Mouse (Mus musculus) CH12.LX (cell line): ENCODE data around the gene Ankrd39. TPM values are rescaled to one million over a fixed set of nuclear protein-coding genes. Genes with fewer than 3 reads are reported as not detected.
"Not testable (repeated sequence)": the region's sequence is repeated elsewhere in the genome, so short reads cannot be mapped to it uniquely, and the experiment has no call there.

Source experiments
- DNase-seq: peaks from one replicate; pipeline ENCODE4 v3.0.0-alpha.2; 2013; ENCODE audit errors: extremely low read depth
- H3K27ac ChIP-seq: 2 replicates; pipeline ENCODE4 v1.5.1; 2012; ENCODE audit warnings: low read depth, mild to moderate bottlenecking, control low read depth, moderate library complexity; ENCODE audit not compliant: insufficient read depth
- H3K27me3 ChIP-seq: replicated peaks from 2 replicates; pipeline ENCODE3; 2012; ENCODE audit warnings: inconsistent platforms
- H3K36me3 ChIP-seq, 2 experiments: replicated peaks in 1 of 2; 2 replicates each; pipeline versions ENCODE3 to v1.6.1; 2012; ENCODE audit warnings: inconsistent platforms in 1 of 2, low read length in 1 of 2, mild to moderate bottlenecking in 1 of 2, mixed read lengths in 1 of 2, moderate library complexity in 1 of 2; ENCODE audit not compliant: control insufficient read depth in 1 of 2, insufficient read depth in 1 of 2
- H3K4me1 ChIP-seq, 2 experiments: 2 replicates each; pipeline ENCODE4 v1.6.1; 2012; ENCODE audit warnings: inconsistent platforms in 1 of 2, moderate library complexity in 1 of 2; ENCODE audit not compliant: insufficient read depth in 2 of 2, control insufficient read depth in 1 of 2
- H3K4me2 ChIP-seq: 2 replicates; pipeline ENCODE4 v1.6.1; 2012; ENCODE audit warnings: low read depth, mild to moderate bottlenecking, control low read depth; ENCODE audit not compliant: poor library complexity, insufficient read depth, severe bottlenecking
- H3K4me3 ChIP-seq, 3 experiments: fragments of 150-350 bp in 1 of 3; sonication (generic) in 1 of 3; replicated peaks in 1 of 3; 2 replicates each; pipeline versions ENCODE3 to v1.5.1; 2011 to 2012; ENCODE audit warnings: low read depth in 2 of 3, low read length in 2 of 3, mild to moderate bottlenecking in 2 of 3, moderate library complexity in 2 of 3, control low read depth in 1 of 3, improper control_type of control experiment in 1 of 3, inconsistent platforms in 1 of 3, mixed read lengths in 1 of 3; ENCODE audit not compliant: poor library complexity in 1 of 3
- H3K79me2 ChIP-seq: replicated peaks from 2 replicates; pipeline ENCODE4 v1.6.1; 2012; ENCODE audit warnings: mild to moderate bottlenecking, moderate library complexity; ENCODE audit not compliant: control insufficient read depth, poor library complexity, insufficient read depth, severe bottlenecking; ENCODE audit errors: extremely low read depth
- H3K9ac ChIP-seq: 2 replicates; pipeline ENCODE4 v1.6.1; 2012; ENCODE audit warnings: low read depth, mild to moderate bottlenecking, control low read depth, moderate library complexity; ENCODE audit not compliant: insufficient read depth
- H3K9me3 ChIP-seq: replicated peaks from 2 replicates; pipeline ENCODE3; 2012; ENCODE audit warnings: low read length, inconsistent platforms, mixed read lengths
- BHLHE40 ChIP-seq: IDR thresholded peaks from 2 replicates; pipeline ENCODE4 v1.6.1; 2011; ENCODE audit warnings: mild to moderate bottlenecking, low read depth, low read length, improper control_type of control experiment
- CHD1 ChIP-seq: IDR thresholded peaks from 2 replicates; pipeline ENCODE4 v1.6.1; 2012; ENCODE audit warnings: low read depth, low read length, improper control_type of control experiment, inconsistent platforms
- CTCF ChIP-seq, 2 experiments: IDR thresholded peaks in 1 of 2; conservative IDR thresholded peaks in 1 of 2; 2 replicates each; pipeline ENCODE4 v1.5.1; 2011 to 2012; ENCODE audit warnings: low read depth in 2 of 2, low read length in 2 of 2, improper control_type of control experiment in 1 of 2, inconsistent platforms in 1 of 2, mild to moderate bottlenecking in 1 of 2, moderate library complexity in 1 of 2
- GABPA ChIP-seq: IDR thresholded peaks from 2 replicates; pipeline ENCODE4 v1.6.1; 2012; ENCODE audit warnings: low read depth, low read length, improper control_type of control experiment, inconsistent platforms; ENCODE audit not compliant: insufficient replicate concordance
- JUND ChIP-seq: conservative IDR thresholded peaks from 2 replicates; pipeline ENCODE4 v1.6.1; 2011; ENCODE audit warnings: low read depth, low read length, improper control_type of control experiment
- MAFK ChIP-seq: IDR thresholded peaks from 2 replicates; pipeline ENCODE4 v1.6.1; 2011; ENCODE audit warnings: low read length, improper control_type of control experiment; ENCODE audit not compliant: insufficient replicate concordance
- MAX ChIP-seq: IDR thresholded peaks from 2 replicates; pipeline ENCODE4 v1.6.1; 2011; ENCODE audit warnings: low read length, improper control_type of control experiment
- MEF2A ChIP-seq: IDR thresholded peaks from 2 replicates; pipeline ENCODE4 v1.6.1; 2014; ENCODE audit warnings: low read depth, mild to moderate bottlenecking, inconsistent platforms, low read length, improper control_type of control experiment, borderline replicate concordance
- MXI1 ChIP-seq: IDR thresholded peaks from 2 replicates; pipeline ENCODE4 v1.6.1; 2011; ENCODE audit warnings: mild to moderate bottlenecking, low read depth, low read length, improper control_type of control experiment
- MYC ChIP-seq: IDR thresholded peaks from 2 replicates; pipeline ENCODE4 v1.6.1; 2011; ENCODE audit warnings: low read depth, mild to moderate bottlenecking, improper control_type of control experiment, low read length
- NELFE ChIP-seq: IDR thresholded peaks from 2 replicates; pipeline ENCODE4 v1.6.1; 2011; ENCODE audit warnings: low read depth, low read length, improper control_type of control experiment
- NRF1 ChIP-seq: IDR thresholded peaks from 2 replicates; pipeline ENCODE4 v1.6.1; 2014; ENCODE audit warnings: low read depth, mild to moderate bottlenecking, inconsistent platforms, low read length, improper control_type of control experiment, moderate library complexity
- SIN3A ChIP-seq: IDR thresholded peaks from 2 replicates; pipeline ENCODE4 v1.6.1; 2012; ENCODE audit warnings: low read length, improper control_type of control experiment, inconsistent platforms
- TCF12 ChIP-seq: IDR thresholded peaks from 2 replicates; pipeline ENCODE4 v1.6.1; 2014; ENCODE audit warnings: low read depth, mild to moderate bottlenecking, inconsistent platforms, low read length, improper control_type of control experiment
- ZMIZ1 ChIP-seq: IDR thresholded peaks from 2 replicates; pipeline ENCODE4 v1.6.1; 2012; ENCODE audit warnings: low read depth, mild to moderate bottlenecking, inconsistent platforms, low read length, improper control_type of control experiment
- dilution Hi-C: fragments of 300-500 bp; cut with MboI; formaldehyde crosslinking; loops from 2 replicates; pipeline ENCODE4 v1.14.3; 2020; ENCODE audit warnings: low sequenced_read_pairs; ENCODE audit not compliant: extremely low pct_unique_long_range_greater_than_20kb, extremely low pct_ligation_motif_present
- in situ Hi-C: fragments of 300-500 bp; cut with MboI; formaldehyde crosslinking; loops from 3 replicates; pipeline ENCODE4 v1.14.3; 2019; ENCODE audit warnings: low sequenced_read_pairs, low pct_ligation_motif_present, low pct_unique_long_range_greater_than_20kb, mixed read lengths
- polyA plus RNA-seq: library from polyadenylated mRNA; unstranded; fragments of >175 nt; gene quantifications from 2 replicates; pipeline ENCODE4 v1.2.1, GENCODE M21; 2012; ENCODE audit warnings: low read depth; ENCODE audit not compliant: insufficient read length
- total RNA-seq, 2 experiments: library from RNA; depleted of rRNA; stranded (reverse); fragments of 300-350 nt in 1 of 2; fragments of >200 nt in 1 of 2; gene quantifications; 2 replicates each; pipeline ENCODE4 v1.2.3; 2012 to 2014

Gene Ankrd39
- total and polyA plus RNA-seq, 3 experiments, result 4.3 to 14.8 (median 11.6) TPM

DNA sequence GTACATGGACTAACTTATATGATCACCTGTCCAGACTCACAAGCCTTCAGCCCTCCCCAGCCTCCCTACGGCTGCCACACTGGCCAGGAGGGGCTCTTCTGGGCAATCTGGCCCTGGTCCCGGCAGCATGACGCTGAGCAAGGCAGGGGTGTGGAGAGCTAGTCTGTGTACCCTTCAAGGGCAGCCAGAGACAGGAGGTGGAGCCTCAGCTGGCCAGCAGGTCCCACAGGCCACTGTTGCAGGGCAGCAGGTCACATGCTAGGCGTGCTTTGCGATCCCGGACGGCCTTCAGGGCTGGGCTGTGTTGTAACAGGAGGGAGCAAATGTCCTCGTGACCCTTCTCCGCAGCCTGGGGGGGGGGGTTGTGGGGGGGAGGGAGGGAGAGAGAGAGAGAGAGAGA, 8.1 kb downstream of the Ankrd39 start, which contains the start of gene Gm42417:
TSS of gene Gm42417 (minus strand) at position 244 of the 400 bp plus-strand sequence.
- H3K4me2 ChIP-seq, result no peak within 1 kb of the TSS
- no peak within 1 kb of the TSS for H3K27ac ChIP-seq
- no peaks in the 10 kb centered on the region for H3K9me3 ChIP-seq
- TF ChIP-seq SIN3A, result no peak
- no peak for TF ChIP-seq NELFE
- TF ChIP-seq MEF2A, result no peak
- no peak for TF ChIP-seq MXI1
- no peak for TF ChIP-seq TCF12
- no peak for TF ChIP-seq MYC
- TF ChIP-seq BHLHE40, result no peak
- TF ChIP-seq MAX, result no peak
- H3K4me1 ChIP-seq, result no peaks in the 10 kb centered on the region
- in situ Hi-C loops, result no loop called here
- H3K27me3 ChIP-seq, result no peaks in the 10 kb centered on the region
- dilution Hi-C loops, result no loop called here
- no peaks in the 10 kb centered on the region for H3K79me2 ChIP-seq
- H3K4me3 ChIP-seq, result no peak within 1 kb of the TSS
- DNase-seq, result no peak
- peaks cover 50 to 89% of the 10 kb centered on the region in 2 experiments for H3K36me3 ChIP-seq
- no peak within 1 kb of the TSS for H3K9ac ChIP-seq

DNA sequence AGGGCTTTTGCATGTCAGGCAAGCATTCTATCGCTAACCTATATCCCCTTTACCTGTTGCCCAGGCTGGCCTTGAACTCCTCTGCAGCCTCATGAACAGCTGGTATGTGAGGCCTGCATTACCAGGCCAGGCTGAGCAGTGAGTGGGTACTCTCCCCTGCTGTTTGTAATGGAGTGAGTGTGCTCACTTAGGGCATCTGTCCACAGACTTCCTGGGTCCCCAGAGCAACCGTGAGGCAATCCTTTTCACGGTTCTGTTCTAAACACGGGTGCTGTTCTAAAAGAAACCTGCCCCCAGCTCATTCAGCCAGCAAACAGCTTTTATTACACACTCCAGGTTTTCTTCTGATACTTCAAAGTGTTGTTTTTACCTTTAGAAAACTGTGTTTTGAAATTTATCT, 8.5 kb downstream of the Ankrd39 start:
- in situ Hi-C loops, result no loop called here

DNA sequence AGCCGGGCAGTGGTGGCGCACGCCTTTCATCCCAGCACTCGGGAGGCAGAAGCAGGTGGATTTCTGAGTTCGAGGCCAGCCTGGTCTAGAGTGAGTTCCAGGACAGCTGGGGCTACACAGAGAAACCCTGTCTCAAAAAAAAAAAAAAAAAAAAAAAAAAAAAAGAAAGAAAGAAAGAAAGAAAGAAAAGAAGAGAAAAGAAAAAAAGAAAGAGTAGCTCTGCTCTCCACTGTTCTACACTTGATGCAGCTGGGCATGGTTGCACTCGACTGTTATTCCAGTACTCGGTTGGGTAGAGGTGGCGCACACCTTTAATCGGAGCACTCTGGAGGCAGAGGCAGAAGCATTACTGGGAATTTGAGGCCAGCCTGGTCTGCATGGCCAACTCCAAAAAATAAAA, 10.5 kb downstream of the Ankrd39 start, which contains the start of gene Ankrd23:
TSS of gene Ankrd23 (minus strand) at position 101 of the 400 bp plus-strand sequence.
- H3K9me3 ChIP-seq, in situ Hi-C loops, H3K4me3 ChIP-seq, H3K27ac ChIP-seq, dilution Hi-C loops, H3K79me2 ChIP-seq, H3K9ac ChIP-seq, H3K4me1 ChIP-seq, DNase-seq, H3K27me3 ChIP-seq, H3K4me2 ChIP-seq: not testable (repeated sequence)
- H3K36me3 ChIP-seq, result peaks cover 51 to 87% of the 10 kb centered on the region in 2 experiments

More for the DNA sequence above, 8.5 kb downstream of the Ankrd39 start:
- no peak overlapping the region for H3K4me2 ChIP-seq
- H3K27ac ChIP-seq, result no peak overlapping the region
- H3K79me2 ChIP-seq, result no peaks in the 10 kb centered on the region
- H3K27me3 ChIP-seq, result no peaks in the 10 kb centered on the region
- H3K9ac ChIP-seq, result no peak overlapping the region
- no peaks in the 10 kb centered on the region for H3K9me3 ChIP-seq
- H3K36me3 ChIP-seq, result peaks cover 51 to 89% of the 10 kb centered on the region in 2 experiments
- no peak overlapping the region for H3K4me3 ChIP-seq
- dilution Hi-C loops, result no loop called here
- no peak for DNase-seq
- no peaks in the 10 kb centered on the region for H3K4me1 ChIP-seq
- TF ChIP-seq MAFK, result no peak
- TF ChIP-seq TCF12, result no peak
- no peak for TF ChIP-seq CTCF (conservative IDR thresholded peaks at IDR 0.05 in 1 of 2, IDR thresholded peaks at IDR 0.05 in 1 of 2; ENCODE audit: low read depth in 2 of 2, low read length in 2 of 2)
- no peak for TF ChIP-seq BHLHE40
- no peak for TF ChIP-seq CHD1
- no peak for TF ChIP-seq ZMIZ1
- TF ChIP-seq NRF1, result no peak
- no peak for TF ChIP-seq GABPA
- no peak for TF ChIP-seq JUND
